Mouse (Mus musculus): ENCODE results near the gene Sirt7.

DNA sequence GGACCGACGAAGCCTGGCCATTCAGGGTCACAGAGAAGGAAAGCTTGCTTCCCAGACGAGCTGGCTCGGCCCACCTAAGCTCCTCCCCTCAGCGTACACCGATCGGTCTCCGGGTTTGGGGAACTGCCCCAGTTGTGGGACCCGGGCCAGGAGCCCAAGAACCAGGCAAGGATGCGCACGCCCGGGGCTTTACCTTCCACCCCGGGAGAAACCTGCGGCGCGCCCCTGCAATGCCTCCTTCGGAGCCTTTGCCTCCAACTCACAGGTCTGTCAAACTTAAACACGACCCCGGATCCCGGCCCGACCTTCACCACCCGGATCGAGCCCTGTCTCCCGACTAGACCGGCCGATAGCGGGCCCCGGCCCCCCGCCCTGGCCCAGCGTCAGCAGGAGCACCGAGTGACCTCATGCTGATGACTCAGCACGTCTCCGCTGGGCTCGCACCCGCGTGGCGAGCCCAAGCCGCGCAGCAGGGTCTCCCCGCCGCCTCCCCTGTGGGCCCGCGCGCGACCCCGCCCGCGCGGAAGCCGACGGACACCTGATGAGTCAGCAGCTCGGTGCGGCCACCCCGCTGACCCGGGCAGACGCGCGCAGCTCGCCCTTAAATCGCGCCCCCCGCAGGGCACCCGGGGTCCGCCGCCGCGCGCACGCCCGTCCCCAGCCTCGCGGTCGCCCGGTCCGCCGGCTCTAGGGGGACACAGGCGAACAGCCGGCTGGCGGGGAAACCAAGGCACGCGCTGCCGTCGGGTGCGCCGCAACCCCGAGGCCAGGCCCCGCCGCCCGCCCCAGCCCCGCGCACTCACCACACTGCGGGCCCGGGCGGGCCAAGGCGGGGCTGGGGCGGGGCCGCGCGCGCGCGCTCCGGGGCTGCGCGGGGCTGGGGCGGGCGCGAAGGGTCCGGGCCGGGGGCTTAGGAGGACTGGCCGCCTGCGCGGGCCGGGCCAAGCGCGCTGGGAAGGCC is 7.8 kb upstream of the Sirt7 start:
- TF ChIP-seq MAFK (IDR thresholded peaks at IDR 0.05; ENCODE audit: borderline replicate concordance, low read depth, low read length) (peak; percentile 93), POLR2A (IDR thresholded peaks at IDR 0.05; ENCODE audit: control insufficient read depth in 1 of 2, insufficient read depth in 1 of 2, low read depth in 1 of 2, low read length in 2 of 2, poor library complexity in 1 of 2) (peak in 1 of 2 experiments; percentile 80; a peak in 2 of 4 replicates), CTCF (IDR thresholded peaks at IDR 0.05 in 2 of 3, conservative IDR thresholded peaks at IDR 0.05 in 1 of 3; ENCODE audit: control insufficient read depth in 1 of 3, insufficient read depth in 1 of 3, low read depth in 2 of 3, low read length in 3 of 3, poor library complexity in 1 of 3, severe bottlenecking in 1 of 3) (peak in 2 of 3 experiments; percentile 4 to 26; a peak in 3 of 6 replicates), EP300 (IDR thresholded peaks at IDR 0.05; ENCODE audit: low read depth in 1 of 2, low read length in 2 of 2) (peak in 1 of 2 experiments; percentile 15; a peak in 1 of 4 replicates), ELF1 (IDR thresholded peaks at IDR 0.05; ENCODE audit: low read depth, low read length) (no peak), ZNF384 (IDR thresholded peaks at IDR 0.05; ENCODE audit: low read depth, low read length) (no peak), USF2 (IDR thresholded peaks at IDR 0.05; ENCODE audit: borderline replicate concordance in 1 of 2, insufficient read depth in 1 of 2, low read depth in 1 of 2, low read length in 2 of 2) (no peak), HCFC1 (IDR thresholded peaks at IDR 0.05; ENCODE audit: low read depth, low read length) (peak; percentile 63)

Data from MEL (cell line).